Mouse (Mus musculus): ENCODE results near the gene Ptpro.

DNA sequence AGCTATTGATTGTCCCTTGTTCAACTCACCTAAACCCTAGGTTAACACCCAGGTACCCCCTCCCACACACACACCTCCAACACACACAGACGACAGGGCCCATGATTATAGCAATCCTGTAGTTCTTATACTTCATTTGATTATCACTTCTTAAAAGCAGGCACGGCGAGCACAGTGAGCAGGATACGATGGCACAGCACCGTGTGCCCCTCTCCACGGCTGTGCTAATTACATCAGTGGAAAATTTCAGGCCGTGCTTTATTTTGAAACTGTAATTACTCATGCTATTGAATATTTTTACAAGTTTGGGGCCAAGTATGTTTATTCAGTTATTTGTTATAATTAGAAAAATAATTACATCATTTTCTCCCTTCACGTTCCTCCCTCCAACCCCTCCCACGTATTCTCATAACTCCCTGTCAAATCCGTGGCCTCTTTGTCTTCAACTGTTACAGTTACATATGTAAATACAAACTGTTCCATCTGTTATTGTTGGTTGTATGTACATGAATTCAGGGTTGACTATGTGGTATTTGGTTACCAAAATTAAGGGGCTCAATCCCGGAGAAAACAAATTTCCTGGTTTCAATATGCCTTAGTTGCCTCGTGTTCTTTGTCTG, 66.2 kb downstream of the Ptpro start:
- TF ChIP-seq POLR2A (IDR thresholded peaks at IDR 0.05; ENCODE audit: low read depth, low read length) (no peak), CTCF (IDR thresholded peaks at IDR 0.05; ENCODE audit: borderline replicate concordance, insufficient read depth, low read length) (no peak)

Data from embryonic fibroblast, embryonic 13.5 days (primary cell).